Mouse (Mus musculus): ENCODE results near the gene Ccnd2. TPM values are rescaled to one million over a fixed set of nuclear protein-coding genes. Genes with fewer than 3 reads are reported as not detected.

Ccnd2 gene
- polyA plus RNA-seq, 1 experiment from 2014 or later: 286 TPM

- H3K4me1 ChIP-seq (ENCODE audit: insufficient read depth, low read depth, low read length): peaks cover 35% of the 10 kb centered on the region; the same call in 1 of the 2 replicates
- peak overlapping the region; percentile 58 for H3K27ac ChIP-seq (ENCODE audit: low read length)
- peak overlapping the region; percentile 13 for H3K9ac ChIP-seq (replicated peaks; ENCODE audit: low read depth)
- H3K4me2 ChIP-seq (replicated peaks; ENCODE audit: low read depth, low read length): peak overlapping the region; percentile 90
- H3K4me3 ChIP-seq (ENCODE audit: low read depth, low read length): peak overlapping the region; percentile 40
- DNase-seq (ENCODE audit: low spot score): peak; percentile 85
- H3K27me3 ChIP-seq (replicated peaks; ENCODE audit: insufficient read depth, low read length): peaks cover 3% of the 10 kb centered on the region; the same call in 1 of the 2 replicates
- H3K9me3 ChIP-seq (ENCODE audit: low read length): no peaks in the 10 kb centered on the region
- WGBS: under 1% methylated on average over 24 of the region's 34 CpGs
- no peaks in the 10 kb centered on the region for H3K36me3 ChIP-seq (ENCODE audit: insufficient read depth, low read length)
- ATAC-seq: peak; percentile 55
- no peak for TF ChIP-seq CTCF (IDR thresholded peaks at IDR 0.05)
- no peak for TF ChIP-seq EP300 (IDR thresholded peaks at IDR 0.05)
Measured at GRCm38 (mm10) chr6:127154708-127155268, 2.8 kb upstream of the Ccnd2 start.

- TF ChIP-seq CTCF (IDR thresholded peaks at IDR 0.05) (no peak), EP300 (IDR thresholded peaks at IDR 0.05) (no peak)
- peak; percentile 44 for DNase-seq (ENCODE audit: low spot score)
- WGBS: 1% methylated on average over 30 of the region's 30 CpGs
Measured at GRCm38 (mm10) chr6:127153972-127154707, 2.1 kb upstream of the Ccnd2 start.

DNA sequence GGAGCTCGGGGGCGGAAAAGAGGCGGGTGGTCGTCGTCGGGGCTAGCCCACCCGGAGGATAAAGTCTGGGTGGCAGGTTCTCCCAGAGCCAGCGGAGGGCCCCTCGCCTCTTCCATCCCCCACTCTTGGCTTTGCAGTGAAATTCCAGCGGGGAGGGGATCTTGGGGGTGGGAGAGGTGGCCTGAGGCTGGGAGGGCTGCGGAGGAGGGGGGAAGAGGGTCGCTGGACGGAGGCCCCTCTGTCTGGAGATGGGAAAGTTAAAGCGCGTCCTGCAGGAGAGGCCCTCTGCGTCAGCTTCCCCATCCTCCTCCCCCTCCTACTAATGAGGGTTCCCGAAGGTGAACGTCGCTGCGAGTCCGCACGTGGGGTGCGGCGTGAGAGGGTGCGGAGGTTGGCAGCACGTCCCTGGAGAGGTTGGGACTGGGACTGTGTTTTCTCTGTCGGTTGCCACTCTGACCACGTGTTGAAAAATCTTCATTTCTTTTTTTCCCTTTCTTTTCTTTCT is 1.4 kb upstream of the Ccnd2 start:
- no peak for ATAC-seq
- Histone ChIP-seq H3K27ac (ENCODE audit: low read length) (peak overlapping the region; percentile 58), H3K9ac (replicated peaks; ENCODE audit: low read depth) (no peak overlapping the region), H3K9me3 (ENCODE audit: low read length) (no peaks in the 10 kb centered on the region), H3K27me3 (replicated peaks; ENCODE audit: insufficient read depth, low read length) (peaks cover 3% of the 10 kb centered on the region; the same call in 1 of the 2 replicates), H3K4me1 (ENCODE audit: insufficient read depth, low read depth, low read length) (peaks cover 35% of the 10 kb centered on the region; the same call in 1 of the 2 replicates), H3K4me3 (ENCODE audit: low read depth, low read length) (peak overlapping the region; percentile 75), H3K4me2 (replicated peaks; ENCODE audit: low read depth, low read length) (peak overlapping the region; percentile 90), H3K36me3 (ENCODE audit: insufficient read depth, low read length) (no peaks in the 10 kb centered on the region)
- TF ChIP-seq CTCF (IDR thresholded peaks at IDR 0.05) (no peak), EP300 (IDR thresholded peaks at IDR 0.05) (no peak)
- WGBS: under 1% methylated on average over 27 of the region's 28 CpGs
- peak; percentile 56 for DNase-seq (ENCODE audit: low spot score)

More at GRCm38 (mm10) chr6:127153972-127154707, 2.1 kb upstream of the Ccnd2 start:
- Histone ChIP-seq H3K9ac (replicated peaks; ENCODE audit: low read depth) (peak overlapping the region; percentile 13), H3K27me3 (replicated peaks; ENCODE audit: insufficient read depth, low read length) (peaks cover 3% of the 10 kb centered on the region; the same call in 1 of the 2 replicates), H3K4me1 (ENCODE audit: insufficient read depth, low read depth, low read length) (peaks cover 35% of the 10 kb centered on the region; the same call in 1 of the 2 replicates), H3K36me3 (ENCODE audit: insufficient read depth, low read length) (no peaks in the 10 kb centered on the region), H3K9me3 (ENCODE audit: low read length) (no peaks in the 10 kb centered on the region), H3K27ac (ENCODE audit: low read length) (peak overlapping the region; percentile 58), H3K4me3 (ENCODE audit: low read depth, low read length) (peak overlapping the region; percentile 40), H3K4me2 (replicated peaks; ENCODE audit: low read depth, low read length) (peak overlapping the region; percentile 90)
- ATAC-seq: no peak

DNA sequence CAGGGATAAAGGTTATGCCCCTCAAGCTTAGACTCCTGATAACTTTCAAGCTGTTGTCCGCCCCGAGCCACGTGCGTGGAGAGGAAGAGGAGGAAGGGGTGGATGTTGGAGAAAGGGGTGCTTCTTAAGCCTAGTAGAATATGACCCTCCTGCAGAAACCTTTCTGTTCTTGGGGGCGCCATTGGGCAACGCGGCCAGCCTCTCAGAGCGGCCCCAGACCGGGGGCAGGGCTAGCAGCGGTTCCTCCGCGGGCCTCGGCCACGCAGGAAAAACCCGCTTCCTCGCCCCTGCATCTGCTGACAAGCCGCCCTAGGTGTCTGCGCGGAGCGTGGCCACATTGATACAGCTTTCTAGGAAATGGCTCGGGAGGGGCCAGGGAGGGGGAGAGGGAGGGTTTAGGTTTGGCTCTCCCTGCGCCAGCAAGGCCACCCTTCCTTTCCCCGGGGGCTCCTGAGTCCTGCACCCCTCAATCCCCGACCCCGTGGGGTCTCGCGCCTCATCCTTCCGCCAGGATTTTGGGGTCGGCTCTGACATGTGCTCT is 358 bp downstream of the Ccnd2 start:
- Histone ChIP-seq H3K9me3 (ENCODE audit: low read length) (no peaks in the 10 kb centered on the region), H3K9ac (replicated peaks; ENCODE audit: low read depth) (no peak overlapping the region), H3K27me3 (replicated peaks; ENCODE audit: insufficient read depth, low read length) (no peaks in the 10 kb centered on the region; the same call in 1 of the 2 replicates), H3K36me3 (ENCODE audit: insufficient read depth, low read length) (no peaks in the 10 kb centered on the region), H3K4me1 (ENCODE audit: insufficient read depth, low read depth, low read length) (peaks cover 35% of the 10 kb centered on the region; the same call in 1 of the 2 replicates), H3K4me3 (ENCODE audit: low read depth, low read length) (peak overlapping the region; percentile 75), H3K27ac (ENCODE audit: low read length) (peak overlapping the region; percentile 57), H3K4me2 (replicated peaks; ENCODE audit: low read depth, low read length) (peak overlapping the region; percentile 90)
- under 1% methylated on average over 29 of the region's 29 CpGs for WGBS
- peak; percentile 61 for DNase-seq (ENCODE audit: low spot score)
- TF ChIP-seq CTCF (IDR thresholded peaks at IDR 0.05) (0 out of 2 replicates have a peak, but pooled peaks have one; percentile 21), EP300 (IDR thresholded peaks at IDR 0.05) (no peak)
- ATAC-seq: peak; percentile 7; the same call in 1 of the 2 replicates

DNA sequence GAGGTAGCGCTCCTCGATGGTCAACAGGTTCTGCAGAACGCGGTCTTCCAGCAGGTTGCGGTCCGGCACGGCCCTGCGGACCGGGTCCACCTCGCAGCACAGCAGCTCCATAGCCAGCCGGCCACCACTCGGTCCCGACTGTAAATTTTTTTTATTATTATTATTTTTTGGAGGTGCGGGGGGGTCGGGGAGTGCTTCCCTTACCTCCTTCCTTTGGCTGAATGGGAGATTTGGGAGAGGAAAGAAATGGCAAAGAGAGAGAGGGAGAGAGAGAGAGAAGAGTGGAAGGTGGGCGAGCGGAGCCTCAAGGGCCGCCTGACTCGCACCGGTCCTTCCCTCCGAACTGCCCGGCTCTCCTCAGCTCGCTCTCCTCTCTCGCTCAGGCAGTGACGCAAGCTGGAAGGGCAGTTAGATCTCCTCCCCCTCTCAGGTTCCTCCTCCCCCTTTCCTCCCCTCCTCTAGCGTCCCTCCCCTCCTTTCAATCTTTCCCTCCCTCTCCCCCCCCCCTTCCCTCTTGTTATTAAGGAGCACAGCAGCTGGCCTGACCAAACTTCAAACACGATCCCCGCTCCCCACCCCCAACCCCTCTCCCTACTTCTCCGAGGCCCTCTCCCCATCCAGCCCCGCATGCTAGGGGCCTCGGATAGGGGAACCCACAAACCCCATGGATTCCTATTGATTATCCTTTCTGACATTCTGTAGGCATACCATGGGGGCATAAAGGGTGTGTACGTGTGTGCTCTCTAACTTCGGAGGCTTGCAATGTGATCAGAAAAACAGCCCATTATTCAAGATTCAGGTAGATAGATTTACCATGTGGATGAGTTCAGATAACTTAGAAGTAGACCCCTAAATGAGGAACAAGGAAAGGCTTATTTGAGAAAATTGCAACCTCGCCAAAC is 1.1 kb downstream of the Ccnd2 start:
- H3K27ac ChIP-seq (ENCODE audit: low read length): peak overlapping the region; percentile 20; the same call in 1 of the 2 replicates
- TF ChIP-seq CTCF (IDR thresholded peaks at IDR 0.05): no peak
- no peak for TF ChIP-seq EP300 (IDR thresholded peaks at IDR 0.05)
- 2% methylated on average over 30 of the region's 34 CpGs for WGBS
- H3K36me3 ChIP-seq (ENCODE audit: insufficient read depth, low read length): no peaks in the 10 kb centered on the region
- peaks cover 35% of the 10 kb centered on the region; the same call in 1 of the 2 replicates for H3K4me1 ChIP-seq (ENCODE audit: insufficient read depth, low read depth, low read length)
- no peaks in the 10 kb centered on the region for H3K9me3 ChIP-seq (ENCODE audit: low read length)
- peak overlapping the region; percentile 84 for H3K9ac ChIP-seq (replicated peaks; ENCODE audit: low read depth)
- ATAC-seq: peak; percentile 50
- H3K4me2 ChIP-seq (replicated peaks; ENCODE audit: low read depth, low read length): peak overlapping the region; percentile 90
- no peaks in the 10 kb centered on the region; the same call in 1 of the 2 replicates for H3K27me3 ChIP-seq (replicated peaks; ENCODE audit: insufficient read depth, low read length)
- peak; percentile 95 for DNase-seq (ENCODE audit: low spot score)
- peak overlapping the region; percentile 75 for H3K4me3 ChIP-seq (ENCODE audit: low read depth, low read length)
